ENCODE assay signal across 9 mouse cellular contexts in the genomic region with DNA sequence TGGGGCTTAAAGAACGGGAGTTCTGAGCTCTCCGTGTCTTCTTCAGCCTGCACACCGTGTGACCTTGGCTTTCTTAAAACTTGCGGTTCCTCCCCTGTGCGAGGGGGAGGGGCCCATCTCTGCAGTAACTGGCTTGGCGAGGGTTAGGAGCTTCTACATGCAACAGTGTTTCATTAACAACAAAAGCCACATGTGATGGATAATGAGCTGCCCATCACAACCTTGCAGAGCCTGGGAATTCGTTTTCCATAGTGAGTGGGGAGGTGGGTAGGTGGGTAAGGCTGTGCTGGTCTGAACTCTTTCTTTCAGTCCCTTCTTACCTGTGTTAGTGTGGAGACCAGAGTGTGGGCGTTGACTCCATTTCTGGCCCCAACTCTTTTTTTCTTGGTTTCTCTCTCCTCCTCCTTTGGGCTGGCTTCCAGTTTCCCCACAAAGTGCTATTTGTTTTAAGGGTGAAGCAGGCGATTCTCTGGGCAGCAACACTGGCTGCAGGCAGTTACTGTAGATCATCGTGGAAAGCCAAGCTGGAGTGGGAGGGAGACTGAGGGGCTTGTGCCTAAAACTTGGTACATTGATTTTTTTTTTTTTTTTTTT. TPM values are rescaled to one million over a fixed set of nuclear protein-coding genes. Genes with fewer than 3 reads are reported as not detected.
DNase-seq lines count a peak whose midpoint lies in the region; ATAC-seq and TF ChIP-seq lines count a peak whose summit lies in the region.
"Had no signal": no experiment of that assay in that cellular context is flagged by ENCODE, and none has a peak within 500 bp of the region (broad histone marks: within the 10 kb centered on the region; RNA-seq: fewer than 3 reads in every experiment).

No protein-coding gene starts in this region.

- intact Hi-C loops in heart, postnatal 10 days (cut with DNase I), result no loop called here
- intact Hi-C loops in heart, postnatal 36 days (cut with DNase I), result no loop called here

- H3K9ac ChIP-seq in forebrain, embryonic 14.5 days (ENCODE audit: low read length), result no peak overlapping the region
- no peak overlapping the region for H3K9ac ChIP-seq in stomach, postnatal 0 days (ENCODE audit: low read length)
- H3K9ac ChIP-seq: liver, embryonic 13.5 days had no signal

- H3K4me3 ChIP-seq in forebrain, embryonic 14.5 days (ENCODE audit: low read depth, low read length), result no peak overlapping the region
- no peak overlapping the region for H3K4me3 ChIP-seq in stomach, postnatal 0 days (ENCODE audit: low read depth, low read length)
- H3K4me3 ChIP-seq: liver, embryonic 13.5 days had no signal

- no peaks in the 10 kb centered on the region for H3K27me3 ChIP-seq in forebrain, embryonic 14.5 days (replicated peaks; ENCODE audit: control insufficient read depth, insufficient read depth, low read length)
- no peaks in the 10 kb centered on the region for H3K27me3 ChIP-seq in stomach, postnatal 0 days (ENCODE audit: control insufficient read depth, insufficient read depth, low read length)
- H3K27me3 ChIP-seq: liver, embryonic 13.5 days had no signal

- peak overlapping the region; percentile 0; the same call in 1 of the 2 replicates for H3K4me2 ChIP-seq in forebrain, embryonic 14.5 days (ENCODE audit: low read length)
- peak overlapping the region; percentile 12; the same call in 1 of the 2 replicates for H3K4me2 ChIP-seq in stomach, postnatal 0 days (replicated peaks; ENCODE audit: low read depth)
- H3K4me2 ChIP-seq: liver, embryonic 13.5 days had no signal

- peak overlapping the region; percentile 34; the same call in 1 of the 2 replicates for H3K27ac ChIP-seq in forebrain, embryonic 14.5 days (ENCODE audit: low read depth, low read length)
- no peak overlapping the region for H3K27ac ChIP-seq in stomach, postnatal 0 days (replicated peaks)
- H3K27ac ChIP-seq: liver, embryonic 13.5 days had no signal

- H3K9me3 ChIP-seq in forebrain, embryonic 14.5 days (replicated peaks; ENCODE audit: control insufficient read depth, low read length), result no peaks in the 10 kb centered on the region
- no peaks in the 10 kb centered on the region for H3K9me3 ChIP-seq in stomach, postnatal 0 days (ENCODE audit: control insufficient read depth, low read length)
- H3K9me3 ChIP-seq: liver, embryonic 13.5 days had no signal

- peak; percentile 54 for ATAC-seq in forebrain, embryonic 14.5 days
- ATAC-seq in stomach, postnatal 0 days (ENCODE audit: low FRiP score, low TSS enrichment), result peak; percentile 53

- peak; percentile 26 to 33 for DNase-seq in heart, adult 18-20 months
- DNase-seq in heart, postnatal 10 days, result no peak
- peak; percentile 29 for DNase-seq in 3T3-L1 (ENCODE audit: low read depth, low spot score)
- peak; percentile 72 for DNase-seq in forebrain, embryonic 14.5 days (ENCODE audit: low spot score)
- peak; percentile 76 for DNase-seq in layer of hippocampus, adult 9-11 months
- peak; percentile 69 for DNase-seq in stomach, postnatal 0 days (ENCODE audit: low spot score)
- no peak for DNase-seq in heart, adult 9 months (ENCODE audit: low spot score in 2 of 2)
- DNase-seq in heart, postnatal 36 days, result no peak
- DNase-seq: liver, embryonic 13.5 days had no signal

- no peak for TF ChIP-seq EP300 in stomach, postnatal 0 days (optimal IDR thresholded peaks at IDR 0.05)

- WGBS in forebrain, embryonic 14.5 days, result 19% methylated on average over 10 of the region's 10 CpGs
- WGBS in stomach, postnatal 0 days, result 26% methylated on average over 10 of the region's 10 CpGs

- TF ChIP-seq CTCF in stomach, postnatal 0 days (IDR thresholded peaks at IDR 0.05; ENCODE audit: low read depth), result no peak

- 0 out of 2 replicates have a peak, but pooled peaks cover 4% of the 10 kb centered on the region for H3K36me3 ChIP-seq in forebrain, embryonic 14.5 days (ENCODE audit: control insufficient read depth, insufficient read depth, low read length)
- H3K36me3 ChIP-seq in stomach, postnatal 0 days (ENCODE audit: control insufficient read depth, insufficient read depth, low read length), result no peaks in the 10 kb centered on the region
- H3K36me3 ChIP-seq: liver, embryonic 13.5 days had no signal

- H3K4me1 ChIP-seq in forebrain, embryonic 14.5 days (ENCODE audit: control insufficient read depth, insufficient read depth, low read length), result peaks cover 30% of the 10 kb centered on the region
- peaks cover 13% of the 10 kb centered on the region; the same call in 1 of the 2 replicates for H3K4me1 ChIP-seq in stomach, postnatal 0 days (replicated peaks; ENCODE audit: control insufficient read depth, insufficient read depth)

RNA-seq across cellular contexts. Expression of a gene that starts 15.9 kb away (rescaled TPM):
- total RNA-seq in heart, adult 18-20 months (2021), result 1 to 10 TPM; 8.1 to 8.8 TPM
- total RNA-seq in heart, postnatal 10 days (2021), result 10 to 100 TPM; 18.7 to 19.5 TPM
- polyA plus RNA-seq in forebrain, embryonic 14.5 days (2014; fragmentation: Nextera tagmentation; extraction: Ambion mirVana), result 23.3 and 31.7 TPM in 2 replicates
- polyA plus RNA-seq in stomach, postnatal 0 days (2015; fragmentation: Nextera tagmentation; extraction: Ambion mirVana), result 10.2 and 10.7 TPM in 2 replicates
- 1 to 10 TPM; 8.6 to 9.8 TPM for total RNA-seq in heart, postnatal 36 days (2021)

Comparison
In these comparisons a context has a peak if more than half of its experiments do, and no peak if none do; other contexts are left out.
1. DNase-seq: peak in heart, adult 18-20 months (2 of 2), 3T3-L1 (single experiment), forebrain, embryonic 14.5 days (single experiment), layer of hippocampus, adult 9-11 months (single experiment) and stomach, postnatal 0 days (single experiment); none in heart, postnatal 10 days (0 of 2), heart, adult 9 months (0 of 2) and heart, postnatal 36 days (0 of 2).